Mouse (Mus musculus): ENCODE data around the gene Ddb1.
A peak's percentile ranks its signal among the peaks of the same experiment; 100 is the strongest.

Ddb1 gene

GRCm38 (mm10) chr19:10590301-10590700 lies 14.8 kb upstream of the Ddb1 start:
- no peak for DNase-seq (ENCODE audit: extremely low spot score, low spot score)

GRCm38 (mm10) chr19:10591659-10592377 lies 13.3 kb upstream of the Ddb1 start:
- no peak for DNase-seq (ENCODE audit: extremely low spot score, low spot score)

GRCm38 (mm10) chr19:10598188-10598587 lies 6.9 kb upstream of the Ddb1 start:
- DNase-seq (ENCODE audit: extremely low spot score, low spot score) = no peak

- DNase-seq (ENCODE audit: extremely low spot score, low spot score) = no peak
Observed at GRCm38 (mm10) chr19:10599648-10600047, 5.5 kb upstream of the Ddb1 start.

- no peak for DNase-seq (ENCODE audit: extremely low spot score, low spot score)
Observed at GRCm38 (mm10) chr19:10602247-10602769, 2.8 kb upstream of the Ddb1 start.

- peak; percentile 89 for DNase-seq (ENCODE audit: extremely low spot score, low spot score)
Observed at GRCm38 (mm10) chr19:10602787-10603186, 2.3 kb upstream of the Ddb1 start.

GRCm38 (mm10) chr19:10603660-10604523 lies 1.2 kb upstream of the Ddb1 start:
- DNase-seq (ENCODE audit: extremely low spot score, low spot score) = no peak

GRCm38 (mm10) chr19:10604534-10604933 lies 593 bp upstream of the Ddb1 start:
- DNase-seq (ENCODE audit: extremely low spot score, low spot score) = no peak

- no peak for DNase-seq (ENCODE audit: extremely low spot score, low spot score)
Observed at GRCm38 (mm10) chr19:10605901-10606622, 935 bp downstream of the Ddb1 start.

GRCm38 (mm10) chr19:10608573-10609240 lies 3.6 kb downstream of the Ddb1 start:
- no peak for DNase-seq (ENCODE audit: extremely low spot score, low spot score)

GRCm38 (mm10) chr19:10634106-10634871 lies 29.2 kb downstream of the Ddb1 start, which contains the start of gene Vwce:
Gene Vwce, plus strand, starts transcription at chr19:10634213.
- peak; percentile 68 for DNase-seq (ENCODE audit: extremely low spot score, low spot score)

GRCm38 (mm10) chr19:10634872-10635318 lies 29.8 kb downstream of the Ddb1 start:
- peak; percentile 68 for DNase-seq (ENCODE audit: extremely low spot score, low spot score)

GRCm38 (mm10) chr19:10637840-10638239 lies 32.7 kb downstream of the Ddb1 start:
- no peak for DNase-seq (ENCODE audit: extremely low spot score, low spot score)

- DNase-seq (ENCODE audit: extremely low spot score, low spot score) = no peak
Observed at GRCm38 (mm10) chr19:10640080-10640479, 35.0 kb downstream of the Ddb1 start.

GRCm38 (mm10) chr19:10640589-10641378 lies 35.7 kb downstream of the Ddb1 start:
- no peak for DNase-seq (ENCODE audit: extremely low spot score, low spot score)

- DNase-seq (ENCODE audit: extremely low spot score, low spot score) = no peak
Observed at GRCm38 (mm10) chr19:10645616-10646015, 40.5 kb downstream of the Ddb1 start.

GRCm38 (mm10) chr19:10648156-10648555 lies 43.0 kb downstream of the Ddb1 start:
- DNase-seq (ENCODE audit: extremely low spot score, low spot score) = no peak

- DNase-seq (ENCODE audit: extremely low spot score, low spot score) = no peak
Observed at GRCm38 (mm10) chr19:10656058-10656457, 50.9 kb downstream of the Ddb1 start.

- DNase-seq (ENCODE audit: extremely low spot score, low spot score) = no peak
Observed at GRCm38 (mm10) chr19:10657742-10658141, 52.6 kb downstream of the Ddb1 start.
